Mouse (Mus musculus) frontal cortex, postnatal 36 days (tissue): ENCODE data around the gene Acat2.
"Not testable (repeated sequence)": the region's sequence is repeated elsewhere in the genome, so short reads cannot be mapped to it uniquely, and the experiment has no call there.

ENCODE experiments used
- DNase-seq, 2 experiments: peaks; one replicate each; pipeline ENCODE4 v3.0.0; 2022; ENCODE audit warnings: low spot score in 2 of 2

The Acat2 gene

GRCm38 (mm10) chr17:12906436-12906835, 54.1 kb downstream of the Acat2 start:
- DNase-seq: peak in 1 of 2 experiments; percentile 26

- DNase-seq: no peak
Measured at GRCm38 (mm10) chr17:12905810-12906209, 54.7 kb downstream of the Acat2 start.

- no peak for DNase-seq
Measured at GRCm38 (mm10) chr17:12904349-12904748, 56.2 kb downstream of the Acat2 start.

GRCm38 (mm10) chr17:12903372-12904333, 56.9 kb downstream of the Acat2 start:
- no peak for DNase-seq

GRCm38 (mm10) chr17:12902291-12902690, 58.3 kb downstream of the Acat2 start:
- DNase-seq: no peak

- DNase-seq: not testable (repeated sequence)
Measured at GRCm38 (mm10) chr17:12898607-12899006, 61.9 kb downstream of the Acat2 start.

GRCm38 (mm10) chr17:12897674-12898073, 62.9 kb downstream of the Acat2 start:
- DNase-seq: no peak
